Mouse (Mus musculus) thymus, adult 2 months (tissue): ENCODE measurements around the gene Ppp1r18. TPM values are rescaled to one million over a fixed set of nuclear protein-coding genes. Genes with fewer than 3 reads are reported as not detected.

Experiments used
- DNase-seq: peaks from one replicate; pipeline ENCODE4 v3.0.0; 2021
- H3K27ac ChIP-seq: fragments of 200-500 bp; 2 replicates; pipeline ENCODE4 v1.5.1; 2012; ENCODE audit warnings: low read length, control low read depth; ENCODE audit not compliant: control insufficient read depth, insufficient read depth
- H3K27me3 ChIP-seq: fragments of 200-500 bp; 2 replicates; pipeline ENCODE4 v1.6.1; 2012; ENCODE audit warnings: mild to moderate bottlenecking, low read length, moderate library complexity, mixed read lengths; ENCODE audit not compliant: control insufficient read depth, insufficient read depth
- H3K36me3 ChIP-seq: fragments of 200-500 bp; 2 replicates; pipeline ENCODE4 v1.6.1; 2012; ENCODE audit warnings: mild to moderate bottlenecking, low read length, moderate library complexity; ENCODE audit not compliant: control insufficient read depth, insufficient read depth
- H3K4me1 ChIP-seq: fragments of 200-500 bp; replicated peaks from 2 replicates; pipeline ENCODE4 v1.6.1; 2012; ENCODE audit warnings: low read length; ENCODE audit not compliant: control insufficient read depth, insufficient read depth
- H3K4me3 ChIP-seq: fragments of 200-500 bp; 2 replicates; pipeline ENCODE4 v1.5.1; 2012; ENCODE audit warnings: mild to moderate bottlenecking, low read length, control low read depth, moderate library complexity; ENCODE audit not compliant: control insufficient read depth, insufficient read depth
- CTCF ChIP-seq: fragments of 200-500 bp; IDR thresholded peaks from 2 replicates; pipeline ENCODE4 v1.5.1; 2012; ENCODE audit warnings: mild to moderate bottlenecking, control low read depth, low read length, moderate library complexity, borderline replicate concordance; ENCODE audit not compliant: control insufficient read depth, poor library complexity, insufficient read depth; ENCODE audit errors: extremely low read depth
- POLR2A ChIP-seq: fragments of 200-500 bp; IDR thresholded peaks from 2 replicates; pipeline ENCODE4 v1.6.1; 2012; ENCODE audit warnings: mild to moderate bottlenecking, low read length, control low read depth, moderate library complexity; ENCODE audit not compliant: control insufficient read depth, poor library complexity, insufficient read depth; ENCODE audit errors: extremely low read depth
- WGBS: fragments of 180-500 bp; shearing (Covaris S2); methylation state at CpG from one replicate; pipeline ENCODE4 v1.1.7; 2018; 5-methylcytosine and 5-hydroxymethylcytosine counted together
- polyA plus RNA-seq: library from polyadenylated mRNA; depleted of rRNA; stranded (reverse); fragments of >200 nt; gene quantifications from 2 replicates; pipeline ENCODE4 v1.2.3, GENCODE M21; 2012

The Ppp1r18 gene
- polyA plus RNA-seq, 1 experiment: 176 TPM

DNA sequence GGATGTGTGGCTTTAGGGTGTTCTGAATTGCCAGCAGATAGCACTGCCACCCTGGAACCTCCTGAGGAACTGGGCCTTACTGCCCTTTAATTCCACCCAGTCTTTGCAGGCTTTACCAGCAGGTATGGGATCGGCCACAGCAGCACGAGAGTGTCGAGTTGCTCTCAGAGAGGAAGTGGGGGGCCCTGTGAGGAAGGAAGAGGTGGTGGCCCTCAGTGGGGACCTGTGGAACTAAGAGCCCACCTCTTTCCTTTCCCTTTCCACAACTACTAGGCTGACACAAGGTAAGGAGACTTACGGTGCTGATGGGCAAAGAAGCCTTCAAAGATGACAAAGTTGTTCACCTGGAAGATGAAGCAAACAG lies 38.6 kb downstream of the Ppp1r18 start:
- Histone ChIP-seq H3K4me3 (no peak overlapping the region), H3K27me3 (no peaks in the 10 kb centered on the region), H3K4me1 (peaks cover 13% of the 10 kb centered on the region), H3K36me3 (no peaks in the 10 kb centered on the region), H3K27ac (peak overlapping the region; percentile 44; the same call in 1 of the 2 replicates)
- TF ChIP-seq POLR2A: no peak
- no peak for TF ChIP-seq CTCF
- no peak for DNase-seq
- WGBS: 3% methylated on average over 4 of the region's 4 CpGs

- no peak overlapping the region for H3K4me3 ChIP-seq
- H3K36me3 ChIP-seq: no peaks in the 10 kb centered on the region
- no peaks in the 10 kb centered on the region for H3K27me3 ChIP-seq
- TF ChIP-seq POLR2A (no peak), CTCF (no peak)
- peaks cover 22% of the 10 kb centered on the region for H3K4me1 ChIP-seq
- no peak overlapping the region for H3K27ac ChIP-seq
- DNase-seq: no peak
- WGBS: 100% methylated on average over 1 of the region's 1 CpGs
These were observed 40.2 kb downstream of the Ppp1r18 start for GRCm38 (mm10) chr17:35905587-35905986.

DNA sequence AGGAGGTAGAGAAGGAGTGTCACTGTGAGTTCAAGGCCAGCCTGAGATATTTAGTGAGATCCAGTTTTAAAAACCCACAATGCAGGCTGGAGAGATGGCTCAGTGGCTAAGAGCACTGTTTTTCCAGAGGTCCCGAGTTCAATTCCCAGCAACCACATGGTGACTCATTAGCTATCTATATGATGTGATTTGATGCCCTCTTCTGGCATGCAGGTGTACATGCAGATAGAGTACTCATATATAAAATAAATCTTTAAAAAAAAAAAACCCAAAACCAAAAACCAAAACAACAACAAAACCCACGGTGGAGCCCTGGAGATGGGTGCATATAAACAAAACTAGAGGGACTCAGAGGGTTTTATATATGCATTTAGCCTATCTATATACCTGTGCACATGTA lies 42.2 kb downstream of the Ppp1r18 start:
- 47% methylated on average over 2 of the region's 2 CpGs for WGBS
- Histone ChIP-seq H3K4me3 (no peak overlapping the region), H3K4me1 (peaks cover 24% of the 10 kb centered on the region), H3K36me3 (no peaks in the 10 kb centered on the region), H3K27ac (no peak overlapping the region), H3K27me3 (no peaks in the 10 kb centered on the region)
- TF ChIP-seq CTCF (no peak), POLR2A (no peak)
- no peak for DNase-seq

GRCm38 (mm10) chr17:35909186-35909918 lies 44.0 kb downstream of the Ppp1r18 start:
- Histone ChIP-seq H3K27ac (no peak overlapping the region), H3K4me3 (peak overlapping the region; percentile 76), H3K36me3 (no peaks in the 10 kb centered on the region), H3K4me1 (peaks cover 12% of the 10 kb centered on the region), H3K27me3 (no peaks in the 10 kb centered on the region)
- DNase-seq: no peak
- WGBS: 27% methylated on average over 20 of the region's 20 CpGs
- no peak for TF ChIP-seq POLR2A
- no peak for TF ChIP-seq CTCF

- Histone ChIP-seq H3K27me3 (no peaks in the 10 kb centered on the region), H3K27ac (peak within 1 kb of the TSS; percentile 83), H3K4me1 (peaks cover 11% of the 10 kb centered on the region), H3K4me3 (peak within 1 kb of the TSS; percentile 76), H3K36me3 (no peaks in the 10 kb centered on the region)
- 1% methylated on average over 25 of the region's 25 CpGs for WGBS
- peak; percentile 95 for DNase-seq
- TF ChIP-seq POLR2A (no peak), CTCF (no peak)
These were observed 44.6 kb downstream of the Ppp1r18 start, which contains the start of gene Atat1 for GRCm38 (mm10) chr17:35909919-35910369. Gene Atat1, minus strand, starts transcription at chr17:35910075.

DNA sequence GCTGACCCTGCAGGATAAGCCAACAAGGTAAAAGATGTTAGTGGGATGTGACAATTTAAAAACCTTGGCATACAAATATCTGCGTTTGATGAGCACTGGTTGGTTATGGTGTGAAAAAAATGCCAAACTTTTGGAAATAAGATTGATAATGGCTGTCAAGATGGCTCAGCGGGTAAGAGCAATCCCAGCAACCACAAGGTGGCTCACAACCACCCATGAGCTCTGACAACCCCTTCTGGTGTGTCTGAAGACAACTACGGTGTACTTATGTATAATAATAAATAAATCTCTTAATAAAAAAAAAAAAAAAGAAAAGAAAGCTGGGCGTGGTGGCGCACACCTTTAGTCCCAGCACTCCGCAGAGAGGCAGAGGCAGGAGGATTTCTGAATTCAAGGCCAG lies 49.6 kb downstream of the Ppp1r18 start:
- Histone ChIP-seq H3K4me3 (no peak overlapping the region), H3K4me1 (peaks cover 13% of the 10 kb centered on the region), H3K27ac (no peak overlapping the region), H3K27me3 (no peaks in the 10 kb centered on the region), H3K36me3 (peaks cover 10% of the 10 kb centered on the region)
- WGBS: 74% methylated on average over 6 of the region's 6 CpGs
- no peak for DNase-seq
- TF ChIP-seq CTCF (no peak), POLR2A (no peak)
